Mouse (Mus musculus): ENCODE data around the gene Psma7.

The Psma7 gene

GRCm38 (mm10) chr2:180053001-180053400 lies 10.8 kb upstream of the Psma7 start:
- ChIA-PET CTCF (interaction anchor here (0.8 to 5.5 kb wide), 12 partner anchors 11 to 198 kb away, joined by 3 to 42 read pairs (median 4); partner anchors contain the start of genes Psma7 (in 1 of the 4) and Ss18l1 (in 1 of the 4)), POLR2A (interaction anchor here (0.6 to 2.8 kb wide), 4 partner anchors 11 to 107 kb away, joined by 3 to 22 read pairs (median 9); partner anchors contain the start of genes Psma7 (in 2 of the 4), Ss18l1 (in 2 of the 4) and Mtg2 (in 1 of the 4))

GRCm38 (mm10) chr2:180051986-180052733 lies 9.9 kb upstream of the Psma7 start:
- POLR2A ChIA-PET, result interaction anchor here in 3 of 4 experiments (0.6 to 2.7 kb wide), 15 partner anchors 9 to 158 kb away, joined by 3 to 22 read pairs (median 6); partner anchors contain the start of genes Psma7 (in 3 of the 3), Ss18l1 (in 3 of the 3), Lsm14b (in 1 of the 3) and Mtg2 (in 1 of the 3)

GRCm38 (mm10) chr2:180050986-180051385 lies 8.8 kb upstream of the Psma7 start:
- ChIA-PET CTCF (interaction anchor here (0.5 to 5.5 kb wide), 183 partner anchors 8 to 1428 kb away, joined by 3 to 42 read pairs (median 4); partner anchors contain the start of genes Mtg2 (in 4 of the 4), Psma7 (in 4 of the 4), Ss18l1 (in 4 of the 4) and Hrh3 (in 2 of the 4)), POLR2A (interaction anchor here (0.5 to 2.7 kb wide), 27 partner anchors 9 to 206 kb away, joined by 3 to 22 read pairs (median 5); partner anchors contain the start of genes Mtg2 (in 3 of the 4), Psma7 (in 3 of the 4), Ss18l1 (in 3 of the 4) and Rps21 (in 2 of the 4))

More at GRCm38 (mm10) chr2:180051986-180052733, 9.9 kb upstream of the Psma7 start:
- CTCF ChIA-PET, result interaction anchor here (0.5 to 5.5 kb wide), 55 partner anchors 8 to 1612 kb away, joined by 3 to 42 read pairs (median 6); partner anchors contain the start of genes Hrh3 (in 2 of the 4), Mtg2 (in 2 of the 4), Psma7 (in 2 of the 4) and Ss18l1 (in 2 of the 4)

- ChIA-PET CTCF (interaction anchor here in 2 of 4 experiments (0.7 to 5.5 kb wide), 5 partner anchors 8 to 126 kb away, joined by 3 to 42 read pairs (median 3); no protein-coding TSS in a partner anchor), POLR2A (interaction anchor here in 1 of 4 experiments (0.7 to 1.4 kb wide), 5 partner anchors 9 to 187 kb away, joined by 3 to 5 read pairs (median 3); partner anchors contain the start of gene Mtg2)
Measured at GRCm38 (mm10) chr2:180047980-180048635, 5.9 kb upstream of the Psma7 start.

- ChIA-PET CTCF (interaction anchor here in 3 of 4 experiments (0.7 to 1.4 kb wide), 5 partner anchors 9 to 127 kb away, joined by 3 to 7 read pairs (median 3); no protein-coding TSS in a partner anchor), POLR2A (interaction anchor here in 2 of 4 experiments (0.9 to 2.3 kb wide), 2 partner anchors 23 to 187 kb away, joined by 3 to 7 read pairs; partner anchors contain the start of gene Mtg2 (in 1 of the 2))
Measured at GRCm38 (mm10) chr2:180047580-180047979, 5.3 kb upstream of the Psma7 start.

GRCm38 (mm10) chr2:180045283-180045682 lies 3.0 kb upstream of the Psma7 start:
- ChIA-PET POLR2A (interaction anchor here in 2 of 4 experiments (1.2 to 7.5 kb wide), 5 partner anchors 10 to 84 kb away, joined by 3 to 95 read pairs (median 5); partner anchors contain the start of genes Lsm14b (in 1 of the 2) and Mtg2 (in 1 of the 2)), CTCF (interaction anchor here (0.6 to 1.6 kb wide), 7 partner anchors 19 to 830 kb away, joined by 3 to 5 read pairs (median 3); no protein-coding TSS in a partner anchor)

- CTCF ChIA-PET, result interaction anchor here (0.6 to 2.4 kb wide), 9 partner anchors 8 to 184 kb away, joined by 3 to 35 read pairs (median 5); partner anchors contain the start of gene Mtg2 (in 1 of the 4)
- POLR2A ChIA-PET, result interaction anchor here (0.6 to 9.8 kb wide), 58 partner anchors 7 to 678 kb away, joined by 3 to 99 read pairs (median 4); partner anchors contain the start of genes Lsm14b (in 4 of the 4), Mtg2 (in 3 of the 4), Osbpl2 (in 3 of the 4) and Hrh3 (in 1 of the 4)
Measured at GRCm38 (mm10) chr2:180042858-180043515, 754 bp upstream of the Psma7 start.

GRCm38 (mm10) chr2:180041577-180042255 lies 517 bp downstream of the Psma7 start:
- ChIA-PET CTCF (interaction anchor here (0.5 to 2.9 kb wide), 14 partner anchors 9 to 294 kb away, joined by 3 to 35 read pairs (median 4); no protein-coding TSS in a partner anchor), POLR2A (interaction anchor here (0.7 to 9.8 kb wide), 63 partner anchors 8 to 680 kb away, joined by 3 to 99 read pairs (median 3); partner anchors contain the start of genes Lsm14b (in 3 of the 4), Mtg2 (in 3 of the 4), Osbpl2 (in 3 of the 4) and Rps21 (in 2 of the 4))

- POLR2A ChIA-PET, result interaction anchor here (0.6 to 9.8 kb wide), 18 partner anchors 9 to 217 kb away, joined by 3 to 99 read pairs (median 3); partner anchors contain the start of genes Lsm14b (in 3 of the 4) and Rps21 (in 1 of the 4)
- CTCF ChIA-PET, result interaction anchor here in 2 of 4 experiments (1.3 to 2.9 kb wide), 2 partner anchors 10 to 11 kb away, joined by 3 to 14 read pairs; no protein-coding TSS in a partner anchor
Measured at GRCm38 (mm10) chr2:180040406-180040805, 1.8 kb downstream of the Psma7 start.

GRCm38 (mm10) chr2:180034753-180035152 lies 7.5 kb downstream of the Psma7 start:
- ChIA-PET POLR2A (interaction anchor here in 3 of 4 experiments (0.6 to 9.8 kb wide), 10 partner anchors 8 to 222 kb away, joined by 3 to 99 read pairs (median 5); partner anchors contain the start of genes Lsm14b (in 3 of the 3) and Rps21 (in 1 of the 3)), CTCF (interaction anchor here in 2 of 4 experiments (1.6 to 2.5 kb wide), 2 partner anchors 16 to 18 kb away, joined by 6 to 10 read pairs; no protein-coding TSS in a partner anchor)

GRCm38 (mm10) chr2:180033956-180034355 lies 8.3 kb downstream of the Psma7 start:
- POLR2A ChIA-PET, result interaction anchor here in 3 of 4 experiments (0.6 to 9.8 kb wide), 11 partner anchors 7 to 85 kb away, joined by 3 to 99 read pairs (median 3); partner anchors contain the start of genes Lsm14b (in 3 of the 3), Psma7 (in 3 of the 3), Ss18l1 (in 3 of the 3) and Mtg2 (in 2 of the 3)
- CTCF ChIA-PET, result interaction anchor here in 2 of 4 experiments (1.6 to 2.5 kb wide), 2 partner anchors 17 to 18 kb away, joined by 6 to 10 read pairs; no protein-coding TSS in a partner anchor

GRCm38 (mm10) chr2:180032925-180033324 lies 9.3 kb downstream of the Psma7 start:
- ChIA-PET POLR2A (interaction anchor here in 3 of 4 experiments (0.8 to 9.8 kb wide), 10 partner anchors 7 to 46 kb away, joined by 3 to 99 read pairs (median 4); partner anchors contain the start of genes Psma7 (in 3 of the 3), Ss18l1 (in 3 of the 3), Lsm14b (in 2 of the 3) and Mtg2 (in 2 of the 3)), CTCF (interaction anchor here in 3 of 4 experiments (0.6 to 2.5 kb wide), 4 partner anchors 18 to 55 kb away, joined by 3 to 10 read pairs (median 4); no protein-coding TSS in a partner anchor)

GRCm38 (mm10) chr2:180031270-180031669 lies 11.0 kb downstream of the Psma7 start:
- ChIA-PET POLR2A (interaction anchor here in 2 of 4 experiments (0.9 to 4.2 kb wide), 6 partner anchors 10 to 225 kb away, joined by 3 to 22 read pairs (median 4); partner anchors contain the start of genes Psma7 (in 2 of the 2), Ss18l1 (in 2 of the 2) and Mtg2 (in 1 of the 2)), CTCF (no interaction called here)

GRCm38 (mm10) chr2:180027768-180028167 lies 14.5 kb downstream of the Psma7 start:
- CTCF ChIA-PET, result interaction anchor here in 1 of 4 experiments (1.2 kb wide), 1 partner anchor 23 kb away, joined by 4 read pairs; no protein-coding TSS in a partner anchor
- POLR2A ChIA-PET, result interaction anchor here (0.7 to 6.1 kb wide), 9 partner anchors 10 to 235 kb away, joined by 3 to 99 read pairs (median 3); partner anchors contain the start of genes Psma7 (in 2 of the 4) and Ss18l1 (in 2 of the 4)

GRCm38 (mm10) chr2:180025861-180026200 lies 16.4 kb downstream of the Psma7 start:
- POLR2A ChIA-PET, result interaction anchor here (0.8 to 6.1 kb wide), 26 partner anchors 10 to 1217 kb away, joined by 3 to 99 read pairs (median 7); partner anchors contain the start of genes Psma7 (in 3 of the 4), Ss18l1 (in 3 of the 4), Cables2 (in 1 of the 4) and Hrh3 (in 1 of the 4)
- CTCF ChIA-PET, result interaction anchor here in 3 of 4 experiments (0.6 to 1.8 kb wide), 3 partner anchors 25 to 225 kb away, joined by 3 to 9 read pairs (median 5); no protein-coding TSS in a partner anchor

Data from embryonic stem cell, embryonic (primary cell).